Mouse (Mus musculus): Measurements from ENCODE around the gene Tbca. TPM values are rescaled to one million over a fixed set of nuclear protein-coding genes. Genes with fewer than 3 reads are reported as not detected.

Gene Tbca
- polyA plus RNA-seq, 1 experiment from 2014 or later = 235 TPM

DNA sequence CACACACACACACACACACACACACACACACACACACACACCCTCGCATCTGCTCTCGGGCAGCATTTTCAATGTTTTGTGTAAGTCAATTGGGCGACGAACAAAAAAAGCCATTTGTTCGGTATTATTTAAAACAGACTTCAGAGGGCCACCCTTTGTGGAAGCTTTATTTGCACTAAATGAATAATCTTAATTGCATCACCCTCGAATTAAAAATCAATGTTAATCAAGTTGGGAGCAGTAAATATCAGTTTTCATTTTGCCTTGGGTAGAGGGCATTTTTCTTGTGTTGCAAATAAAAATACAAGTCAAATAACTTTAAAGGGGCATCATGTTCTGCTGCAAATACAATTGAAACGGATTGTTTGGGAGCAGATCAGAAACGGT lies 85.3 kb downstream of the Tbca start:
- Histone ChIP-seq H3K4me3 (replicated peaks) (no peak overlapping the region), H3K4me2 (no peak overlapping the region), H3K27ac (no peak overlapping the region), H3K4me1 (peaks cover 23% of the 10 kb centered on the region), H3K27me3 (peaks cover 91% of the 10 kb centered on the region), H3K9ac (no peak overlapping the region), H3K9me3 (replicated peaks) (no peaks in the 10 kb centered on the region), H3K36me3 (no peaks in the 10 kb centered on the region)
- WGBS = 1% methylated on average over 8 of the region's 8 CpGs
- ATAC-seq (replicated peaks; ENCODE audit: low FRiP score) = no peak

GRCm38 (mm10) chr13:94874656-94875395 lies 86.1 kb downstream of the Tbca start:
- H3K4me2 ChIP-seq = no peak overlapping the region
- no peaks in the 10 kb centered on the region for H3K36me3 ChIP-seq
- H3K4me1 ChIP-seq = peaks cover 18% of the 10 kb centered on the region
- no peak overlapping the region for H3K9ac ChIP-seq
- peaks cover 86% of the 10 kb centered on the region for H3K27me3 ChIP-seq
- 0 out of 2 replicates have a peak, but pooled peaks have one; percentile 29 for ATAC-seq (replicated peaks; ENCODE audit: low FRiP score)
- H3K9me3 ChIP-seq (replicated peaks) = no peaks in the 10 kb centered on the region
- WGBS = 2% methylated on average over 23 of the region's 23 CpGs
- no peak overlapping the region for H3K27ac ChIP-seq
- no peak overlapping the region for H3K4me3 ChIP-seq (replicated peaks)

DNA sequence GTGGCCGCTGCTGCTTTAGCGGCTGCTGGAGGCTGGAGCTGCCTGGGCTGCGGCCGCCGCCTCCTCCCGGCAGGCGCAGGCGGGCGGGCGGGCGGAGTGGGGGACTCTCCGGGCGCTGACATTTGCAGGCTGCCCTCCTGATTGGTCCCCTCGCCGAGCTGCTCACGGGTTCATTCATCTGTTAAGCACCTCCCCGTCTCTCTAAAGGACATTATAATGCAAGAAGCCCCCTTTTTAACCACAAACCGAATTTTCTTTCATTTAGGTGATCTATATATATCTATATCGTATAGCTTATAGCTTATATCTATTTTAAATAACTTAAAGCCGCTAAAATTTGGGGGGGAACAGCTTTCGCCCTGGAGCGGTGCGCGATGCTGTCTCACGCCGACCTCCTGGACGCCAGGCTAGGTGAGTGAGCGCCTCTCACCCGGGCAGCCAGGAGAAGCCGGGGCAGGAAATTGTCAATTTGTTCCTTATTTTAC lies 86.7 kb downstream of the Tbca start, which contains the start of gene Otp:
Otp (plus strand) TSS at position 207 of the 485 bp plus-strand sequence.
- H3K27me3 ChIP-seq = peaks cover 86% of the 10 kb centered on the region
- H3K9me3 ChIP-seq (replicated peaks) = no peaks in the 10 kb centered on the region
- no peak within 1 kb of the TSS for H3K4me2 ChIP-seq
- no peak within 1 kb of the TSS for H3K27ac ChIP-seq
- H3K4me1 ChIP-seq = peaks cover 18% of the 10 kb centered on the region
- no peaks in the 10 kb centered on the region for H3K36me3 ChIP-seq
- 0 out of 2 replicates have a peak, but pooled peaks have one; percentile 40 for ATAC-seq (replicated peaks; ENCODE audit: low FRiP score)
- WGBS = 1% methylated on average over 28 of the region's 30 CpGs
- no peak within 1 kb of the TSS for H3K9ac ChIP-seq
- no peak within 1 kb of the TSS for H3K4me3 ChIP-seq (replicated peaks)

DNA sequence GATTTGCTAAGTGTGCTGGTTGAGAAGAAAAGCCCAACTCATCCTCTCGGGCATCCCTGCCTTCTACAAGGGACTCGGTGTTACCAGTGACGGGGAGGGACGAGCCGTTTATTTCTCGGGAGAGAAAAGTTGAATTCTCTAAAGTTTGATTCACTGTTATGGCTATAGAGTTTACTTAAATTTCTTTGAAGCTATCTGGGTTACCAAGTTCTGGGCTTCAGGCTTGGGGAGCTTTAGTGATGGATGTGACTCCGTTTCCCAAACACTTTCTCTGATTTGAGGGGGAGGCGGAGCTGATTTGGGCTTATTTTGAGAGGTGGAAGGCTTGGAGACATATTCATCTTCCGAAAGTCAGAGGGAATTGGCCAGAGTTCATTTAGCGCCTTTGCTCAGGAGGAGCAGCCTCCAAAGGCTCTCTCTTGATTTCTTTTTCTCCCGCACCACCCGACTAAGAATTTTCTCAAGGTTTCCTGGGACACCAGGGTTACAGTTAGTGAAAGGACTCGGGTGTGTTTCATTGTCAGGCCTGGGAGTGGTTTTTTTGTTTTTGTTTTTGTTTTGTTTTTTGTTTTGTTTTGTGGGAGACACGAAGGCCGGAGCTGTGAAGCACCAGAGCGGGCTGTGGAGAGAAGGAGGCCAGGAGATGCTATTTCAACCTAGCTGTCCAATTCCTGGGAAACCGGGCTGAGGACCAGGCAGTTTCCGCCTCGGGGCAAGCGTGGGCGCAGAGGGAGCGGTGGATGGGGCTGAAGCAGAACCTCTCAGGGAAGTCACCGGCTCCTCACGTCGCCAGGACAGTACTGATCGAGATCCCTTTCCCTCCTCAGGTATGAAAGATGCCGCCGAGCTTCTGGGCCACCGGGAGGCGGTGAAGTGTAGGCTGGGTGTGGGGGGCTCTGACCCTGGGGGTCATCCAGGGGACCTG lies 87.8 kb downstream of the Tbca start:
- H3K4me3 ChIP-seq (replicated peaks) = no peak overlapping the region
- no peak overlapping the region for H3K27ac ChIP-seq

GRCm38 (mm10) chr13:94877211-94877590 lies 88.5 kb downstream of the Tbca start:
- no peak overlapping the region for H3K9ac ChIP-seq
- peaks cover 15% of the 10 kb centered on the region for H3K4me1 ChIP-seq
- no peak for ATAC-seq (replicated peaks; ENCODE audit: low FRiP score)
- H3K36me3 ChIP-seq = no peaks in the 10 kb centered on the region
- no peak overlapping the region for H3K4me3 ChIP-seq (replicated peaks)
- H3K27ac ChIP-seq = no peak overlapping the region
- H3K4me2 ChIP-seq = no peak overlapping the region
- peaks cover 86% of the 10 kb centered on the region for H3K27me3 ChIP-seq
- no peaks in the 10 kb centered on the region for H3K9me3 ChIP-seq (replicated peaks)
- under 1% methylated on average over 27 of the region's 27 CpGs for WGBS

More for the DNA sequence above, 87.8 kb downstream of the Tbca start:
- Histone ChIP-seq H3K36me3 (no peaks in the 10 kb centered on the region), H3K4me2 (no peak overlapping the region), H3K9me3 (replicated peaks) (no peaks in the 10 kb centered on the region), H3K9ac (no peak overlapping the region), H3K27me3 (peaks cover 86% of the 10 kb centered on the region), H3K4me1 (peaks cover 15% of the 10 kb centered on the region)
- 1% methylated on average over 30 of the region's 30 CpGs for WGBS
- no peak for ATAC-seq (replicated peaks; ENCODE audit: low FRiP score)

DNA sequence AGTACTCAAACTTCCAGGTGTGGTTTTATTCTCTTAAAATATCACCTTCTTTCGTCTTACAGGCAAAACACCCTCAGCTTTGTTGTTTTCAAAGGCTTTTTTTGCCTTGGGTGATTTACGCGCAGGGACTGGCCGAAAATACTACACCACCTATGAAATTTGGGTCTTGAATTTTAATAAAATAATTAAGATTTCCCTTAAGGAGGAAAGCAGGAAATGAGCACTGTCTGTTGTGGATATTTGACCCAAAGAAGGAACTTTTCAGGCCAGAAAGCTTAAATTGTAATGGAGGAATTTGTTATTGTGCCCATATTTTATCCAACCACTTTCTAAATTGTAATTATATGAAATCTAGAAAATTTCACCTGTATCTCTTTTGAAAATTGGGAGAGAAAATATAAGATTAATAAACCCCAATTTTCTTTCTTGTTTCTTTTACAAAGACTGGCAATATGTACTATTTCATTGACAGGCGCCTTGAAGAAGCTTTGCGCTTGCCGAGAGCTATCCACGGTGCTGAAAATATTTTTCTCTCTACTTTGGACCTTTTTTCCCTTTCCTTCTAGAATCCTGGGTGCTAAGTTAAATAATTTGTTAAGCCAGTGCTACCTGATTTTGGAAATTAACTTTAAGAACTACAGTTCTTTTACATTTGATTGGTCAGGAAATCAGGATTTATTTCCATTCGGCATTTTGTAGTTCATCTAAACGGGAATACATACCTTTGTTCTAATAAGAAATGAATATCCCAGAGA lies 89.5 kb downstream of the Tbca start:
- no peak for ATAC-seq (replicated peaks; ENCODE audit: low FRiP score)
- H3K9ac ChIP-seq = no peak overlapping the region
- no peaks in the 10 kb centered on the region for H3K9me3 ChIP-seq (replicated peaks)
- no peak overlapping the region for H3K4me2 ChIP-seq
- no peak overlapping the region for H3K27ac ChIP-seq
- 12% methylated on average over 10 of the region's 10 CpGs for WGBS
- no peaks in the 10 kb centered on the region for H3K36me3 ChIP-seq
- peaks cover 86% of the 10 kb centered on the region for H3K27me3 ChIP-seq
- no peak overlapping the region for H3K4me3 ChIP-seq (replicated peaks)
- H3K4me1 ChIP-seq = peaks cover 22% of the 10 kb centered on the region

DNA sequence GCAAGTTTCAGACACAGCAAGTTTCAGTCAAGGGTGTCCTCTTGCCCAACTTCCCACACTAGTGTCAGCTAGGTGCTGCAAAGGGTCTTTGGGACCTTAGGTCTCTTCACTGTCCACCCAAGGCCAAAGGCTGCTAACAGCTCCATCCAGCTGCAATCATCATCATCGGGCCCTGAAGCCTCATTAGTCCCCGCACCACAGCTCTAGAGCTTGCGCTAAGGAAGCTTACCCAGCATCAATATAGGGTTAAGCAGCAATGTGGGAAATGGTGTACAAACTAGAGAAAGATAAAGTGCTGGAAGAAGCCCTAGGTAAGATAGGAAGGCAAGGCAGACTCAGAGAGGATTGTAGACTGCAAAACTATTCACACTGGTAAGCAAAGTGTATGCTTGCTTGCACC lies 92.5 kb downstream of the Tbca start:
- H3K36me3 ChIP-seq = no peaks in the 10 kb centered on the region
- ATAC-seq (replicated peaks; ENCODE audit: low FRiP score) = no peak
- H3K4me2 ChIP-seq = no peak overlapping the region
- WGBS = 3% methylated on average over 3 of the region's 3 CpGs
- H3K4me3 ChIP-seq (replicated peaks) = no peak overlapping the region
- no peak overlapping the region for H3K9ac ChIP-seq
- H3K27ac ChIP-seq = no peak overlapping the region
- no peaks in the 10 kb centered on the region for H3K9me3 ChIP-seq (replicated peaks)
- H3K27me3 ChIP-seq = peaks cover 88% of the 10 kb centered on the region
- peaks cover 27% of the 10 kb centered on the region for H3K4me1 ChIP-seq

- peak overlapping the region; percentile 77; the same call in 1 of the 2 replicates for H3K4me2 ChIP-seq
- WGBS = 2% methylated on average over 10 of the region's 10 CpGs
Measured at GRCm38 (mm10) chr13:94882221-94882620, 93.5 kb downstream of the Tbca start.

DNA sequence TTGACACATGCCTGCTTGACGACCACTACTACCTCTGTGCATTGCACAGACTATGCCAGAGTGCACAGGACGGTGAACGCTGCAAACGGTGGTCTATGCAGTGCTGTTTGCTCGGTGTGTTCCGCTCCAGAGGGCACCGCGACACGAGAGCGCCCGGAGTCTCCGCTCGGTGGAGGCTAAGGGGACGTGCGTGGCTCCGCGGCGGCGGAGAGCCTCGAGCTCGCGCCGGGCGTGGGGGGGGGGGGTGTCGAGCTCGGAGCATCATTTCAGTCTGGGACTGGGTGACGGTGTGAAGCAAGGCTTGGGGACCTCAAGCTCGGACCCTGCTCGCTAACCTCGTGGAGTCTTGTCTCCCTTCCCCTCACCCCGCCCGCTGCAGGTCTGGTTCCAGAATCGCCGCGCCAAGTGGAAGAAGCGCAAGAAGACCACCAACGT lies 94.0 kb downstream of the Tbca start:
- H3K9me3 ChIP-seq (replicated peaks) = no peaks in the 10 kb centered on the region
- peak overlapping the region; percentile 47 for H3K4me3 ChIP-seq (replicated peaks)
- no peak overlapping the region for H3K9ac ChIP-seq
- H3K27ac ChIP-seq = no peak overlapping the region
- peak overlapping the region; percentile 77 for H3K4me2 ChIP-seq
- peaks cover 88% of the 10 kb centered on the region for H3K27me3 ChIP-seq
- under 1% methylated on average over 36 of the region's 37 CpGs for WGBS
- no peaks in the 10 kb centered on the region for H3K36me3 ChIP-seq
- ATAC-seq (replicated peaks; ENCODE audit: low FRiP score) = peak; percentile 53
- peaks cover 27% of the 10 kb centered on the region for H3K4me1 ChIP-seq

More at GRCm38 (mm10) chr13:94882221-94882620, 93.5 kb downstream of the Tbca start:
- H3K27ac ChIP-seq = no peak overlapping the region
- ATAC-seq (replicated peaks; ENCODE audit: low FRiP score) = no peak
- no peaks in the 10 kb centered on the region for H3K36me3 ChIP-seq
- peaks cover 27% of the 10 kb centered on the region for H3K4me1 ChIP-seq
- H3K27me3 ChIP-seq = peaks cover 88% of the 10 kb centered on the region
- H3K9me3 ChIP-seq (replicated peaks) = no peaks in the 10 kb centered on the region
- no peak overlapping the region for H3K9ac ChIP-seq
- peak overlapping the region; percentile 47; the same call in 1 of the 2 replicates for H3K4me3 ChIP-seq (replicated peaks)

DNA sequence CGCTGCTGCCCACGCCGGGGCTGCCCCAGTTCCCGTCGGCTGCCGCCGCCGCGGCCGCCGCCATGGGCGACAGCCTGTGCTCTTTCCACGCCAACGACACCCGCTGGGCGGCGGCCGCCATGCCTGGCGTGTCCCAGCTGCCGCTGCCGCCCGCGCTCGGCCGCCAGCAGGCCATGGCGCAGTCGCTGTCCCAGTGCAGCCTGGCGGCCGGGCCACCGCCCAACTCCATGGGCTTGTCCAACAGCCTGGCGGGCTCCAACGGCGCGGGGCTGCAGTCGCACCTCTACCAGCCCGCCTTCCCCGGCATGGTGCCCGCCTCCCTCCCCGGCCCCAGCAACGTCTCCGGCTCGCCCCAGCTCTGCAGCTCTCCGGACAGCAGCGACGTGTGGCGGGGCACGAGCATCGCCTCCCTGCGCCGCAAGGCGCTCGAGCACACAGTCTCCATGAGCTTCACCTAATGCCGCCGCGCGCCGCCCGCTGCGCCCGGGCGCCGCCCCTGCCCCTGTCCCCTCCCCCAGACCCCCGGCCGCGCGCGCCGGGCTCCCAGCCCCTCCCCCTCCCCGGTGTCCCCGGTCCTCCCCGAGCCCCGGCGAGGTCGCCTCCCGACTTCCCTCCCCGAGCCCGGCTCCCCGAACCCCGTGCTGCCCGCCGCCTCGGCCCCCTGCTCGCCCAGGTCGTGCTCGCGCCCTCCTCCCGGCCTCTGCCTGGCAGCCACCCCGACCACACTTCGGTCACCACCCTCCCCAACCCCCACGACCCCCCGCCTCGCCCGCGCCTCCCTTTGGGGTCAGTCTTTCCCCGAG lies 94.7 kb downstream of the Tbca start:
- Histone ChIP-seq H3K4me2 (peak overlapping the region; percentile 77), H3K9ac (no peak overlapping the region), H3K27ac (no peak overlapping the region)

More for the DNA sequence above, 94.7 kb downstream of the Tbca start:
- H3K4me3 ChIP-seq (replicated peaks) = peak overlapping the region; percentile 47
- H3K27me3 ChIP-seq = peaks cover 88% of the 10 kb centered on the region
- under 1% methylated on average over 78 of the region's 95 CpGs for WGBS
- H3K36me3 ChIP-seq = no peaks in the 10 kb centered on the region
- H3K4me1 ChIP-seq = peaks cover 27% of the 10 kb centered on the region
- ATAC-seq (replicated peaks; ENCODE audit: low FRiP score) = peak; percentile 70
- no peaks in the 10 kb centered on the region for H3K9me3 ChIP-seq (replicated peaks)
